11 mouse cellular contexts compared by ENCODE assay signal in the genomic region with DNA sequence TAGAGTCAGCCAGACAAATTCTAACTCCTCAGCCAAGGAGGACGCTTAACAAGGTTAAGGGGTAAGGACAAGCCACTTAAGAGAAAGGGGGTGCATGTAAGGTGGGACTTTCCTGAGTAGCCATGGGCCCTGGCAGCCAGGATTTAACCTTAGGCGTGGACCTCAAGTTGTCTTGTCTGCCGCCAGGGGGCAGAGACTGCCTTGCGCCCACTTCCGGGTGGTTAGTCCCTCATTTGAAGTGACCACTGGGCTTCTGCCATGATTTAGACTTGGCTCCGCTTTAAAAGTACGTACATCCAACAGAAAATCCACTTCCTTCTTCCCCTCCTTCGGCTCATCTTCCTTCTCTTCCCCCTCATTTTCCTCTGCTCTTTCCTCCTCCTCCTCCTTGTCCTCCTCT. TPM values are rescaled to one million over a fixed set of nuclear protein-coding genes. Genes with fewer than 3 reads are reported as not detected.
DNase-seq lines count a peak whose midpoint lies in the region; ATAC-seq and TF ChIP-seq lines count a peak whose summit lies in the region.
"Had no signal": no experiment of that assay in that cellular context is flagged by ENCODE, and none has a peak within 500 bp of the region (broad histone marks: within the 10 kb centered on the region; RNA-seq: fewer than 3 reads in every experiment).

No protein-coding gene starts in this region.

- H3K4me3 ChIP-seq in forebrain, postnatal 0 days (ENCODE audit: low read depth, low read length), result no peak overlapping the region
- H3K4me3 ChIP-seq in forebrain, embryonic 14.5 days (ENCODE audit: low read depth, low read length), result no peak overlapping the region
- H3K4me3 ChIP-seq in liver, postnatal 0 days (ENCODE audit: low read depth, low read length), result no peak overlapping the region
- H3K4me3 ChIP-seq in ES-Bruce4 (ENCODE audit: low read depth, low read length), result no peak overlapping the region
- H3K4me3 ChIP-seq: heart, embryonic 15.5 days; stomach, embryonic 15.5 days had no signal

- H3K4me1 ChIP-seq in forebrain, postnatal 0 days (ENCODE audit: insufficient read depth), result 0 out of 2 replicates have a peak, but pooled peaks cover 3% of the 10 kb centered on the region
- H3K4me1 ChIP-seq in forebrain, embryonic 14.5 days (ENCODE audit: control insufficient read depth, insufficient read depth, low read length), result no peaks in the 10 kb centered on the region
- H3K4me1 ChIP-seq in liver, postnatal 0 days (ENCODE audit: insufficient read depth), result no peaks in the 10 kb centered on the region
- H3K4me1 ChIP-seq in ES-Bruce4 (ENCODE audit: control insufficient read depth, insufficient read depth, low read length), result no peaks in the 10 kb centered on the region
- H3K4me1 ChIP-seq: stomach, embryonic 15.5 days had no signal

- no peak for TF ChIP-seq POLR2A in ES-Bruce4 (IDR thresholded peaks at IDR 0.05; ENCODE audit: insufficient read depth, low read length)

- no peak overlapping the region for H3K27ac ChIP-seq in forebrain, postnatal 0 days (ENCODE audit: low read depth, low read length)
- H3K27ac ChIP-seq in forebrain, embryonic 14.5 days (ENCODE audit: low read depth, low read length), result no peak overlapping the region
- no peak overlapping the region for H3K27ac ChIP-seq in liver, postnatal 0 days (ENCODE audit: low read depth)
- H3K27ac ChIP-seq in ES-Bruce4 (ENCODE audit: insufficient read depth, low read length), result no peak overlapping the region
- H3K27ac ChIP-seq: heart, embryonic 15.5 days; stomach, embryonic 15.5 days had no signal

- no peak for DNase-seq in forebrain, postnatal 0 days
- no peak for DNase-seq in forebrain, embryonic 14.5 days (ENCODE audit: low spot score)
- DNase-seq in liver, postnatal 0 days, result no peak
- DNase-seq in liver, result no peak
- peak; percentile 49 for DNase-seq in lung, postnatal 10 days
- DNase-seq in heart, postnatal 14 days, result no peak
- DNase-seq: layer of hippocampus, postnatal 36 days had no signal

- TF ChIP-seq CTCF in forebrain, postnatal 0 days (IDR thresholded peaks at IDR 0.05; ENCODE audit: low read depth), result peak; percentile 35
- TF ChIP-seq CTCF in liver, postnatal 0 days (IDR thresholded peaks at IDR 0.05; ENCODE audit: low read depth), result peak; percentile 46
- TF ChIP-seq CTCF in ES-Bruce4 (IDR thresholded peaks at IDR 0.05; ENCODE audit: low read depth, low read length), result peak; percentile 36

- H3K27me3 ChIP-seq in forebrain, postnatal 0 days (ENCODE audit: insufficient read depth, low read length), result no peaks in the 10 kb centered on the region
- H3K27me3 ChIP-seq in forebrain, embryonic 14.5 days (replicated peaks; ENCODE audit: control insufficient read depth, insufficient read depth, low read length), result no peaks in the 10 kb centered on the region
- no peaks in the 10 kb centered on the region for H3K27me3 ChIP-seq in liver, postnatal 0 days (ENCODE audit: insufficient read depth, low read length)
- no peaks in the 10 kb centered on the region for H3K27me3 ChIP-seq in ES-Bruce4 (ENCODE audit: control insufficient read depth, insufficient read depth, low read length, poor library complexity, severe bottlenecking)
- H3K27me3 ChIP-seq: heart, embryonic 15.5 days; stomach, embryonic 15.5 days had no signal

- H3K9me3 ChIP-seq in forebrain, postnatal 0 days (ENCODE audit: low read length), result no peaks in the 10 kb centered on the region
- no peaks in the 10 kb centered on the region for H3K9me3 ChIP-seq in forebrain, embryonic 14.5 days (replicated peaks; ENCODE audit: control insufficient read depth, low read length)
- no peaks in the 10 kb centered on the region for H3K9me3 ChIP-seq in liver, postnatal 0 days (ENCODE audit: low read length)
- H3K9me3 ChIP-seq in ES-Bruce4 (replicated peaks; ENCODE audit: control insufficient read depth, insufficient read depth, low read length, poor library complexity, severe bottlenecking), result no peaks in the 10 kb centered on the region
- H3K9me3 ChIP-seq: heart, embryonic 15.5 days; stomach, embryonic 15.5 days had no signal

- no peak overlapping the region for H3K4me2 ChIP-seq in forebrain, postnatal 0 days (ENCODE audit: low read depth)
- no peak overlapping the region for H3K4me2 ChIP-seq in forebrain, embryonic 14.5 days (ENCODE audit: low read length)
- no peak overlapping the region for H3K4me2 ChIP-seq in liver, postnatal 0 days (ENCODE audit: low read depth, low read length)
- H3K4me2 ChIP-seq: heart, embryonic 15.5 days; stomach, embryonic 15.5 days had no signal

- intact Hi-C loops in heart, postnatal 14 days (cut with DNase I), result loop anchor here (5.0 kb wide), 1 partner anchor 172 kb away; no protein-coding TSS in a partner anchor

- H3K36me3 ChIP-seq in forebrain, postnatal 0 days (ENCODE audit: insufficient read depth), result no peaks in the 10 kb centered on the region
- H3K36me3 ChIP-seq in forebrain, embryonic 14.5 days (ENCODE audit: control insufficient read depth, insufficient read depth, low read length), result no peaks in the 10 kb centered on the region
- no peaks in the 10 kb centered on the region for H3K36me3 ChIP-seq in liver, postnatal 0 days (replicated peaks; ENCODE audit: insufficient read depth, low read length)
- H3K36me3 ChIP-seq in ES-Bruce4 (ENCODE audit: control insufficient read depth, insufficient read depth, low read length, poor library complexity, severe bottlenecking), result no peaks in the 10 kb centered on the region
- H3K36me3 ChIP-seq: heart, embryonic 15.5 days; stomach, embryonic 15.5 days had no signal

- WGBS in forebrain, postnatal 0 days, result 75% methylated on average over 8 of the region's 8 CpGs
- WGBS in forebrain, embryonic 14.5 days, result 81% methylated on average over 8 of the region's 8 CpGs
- WGBS in liver, postnatal 0 days (ENCODE audit: insufficient replicate concordance), result 69% methylated on average over 8 of the region's 8 CpGs

- no peak overlapping the region for H3K9ac ChIP-seq in forebrain, postnatal 0 days
- no peak overlapping the region for H3K9ac ChIP-seq in forebrain, embryonic 14.5 days (ENCODE audit: low read length)
- no peak overlapping the region for H3K9ac ChIP-seq in liver, postnatal 0 days (replicated peaks)
- H3K9ac ChIP-seq in ES-Bruce4 (ENCODE audit: low read depth, poor library complexity, severe bottlenecking), result no peak overlapping the region
- H3K9ac ChIP-seq: heart, embryonic 15.5 days; stomach, embryonic 15.5 days had no signal

- ATAC-seq in forebrain, postnatal 0 days, result no peak
- no peak for ATAC-seq in forebrain, embryonic 14.5 days
- ATAC-seq in liver, postnatal 0 days, result no peak
- ATAC-seq in inflammation-experienced regulatory T-cells, adult 6 months, result no peak

- no peak for TF ChIP-seq EP300 in liver, postnatal 0 days (IDR thresholded peaks at IDR 0.05; ENCODE audit: low read depth)
- TF ChIP-seq EP300 in ES-Bruce4 (IDR thresholded peaks at IDR 0.05; ENCODE audit: insufficient read depth, low read depth, low read length), result no peak

RNA-seq across cellular contexts. Expression of gene Arhgdib, which starts 53.8 kb away (rescaled TPM):
- 14.9 and 23.0 TPM in 2 replicates for total RNA-seq in forebrain, postnatal 0 days (2014; rRNA removed)
- polyA plus RNA-seq in forebrain, postnatal 0 days (2015; fragmentation: Nextera tagmentation; extraction: Ambion mirVana), result 29.3 and 37.5 TPM in 2 replicates
- polyA plus RNA-seq in forebrain, embryonic 14.5 days (2014; fragmentation: Nextera tagmentation; extraction: Ambion mirVana), result 17.9 and 18.8 TPM in 2 replicates
- 190 and 192 TPM in 2 replicates for polyA plus RNA-seq in liver, postnatal 0 days (2015; fragmentation: Nextera tagmentation; extraction: Ambion mirVana)
- polyA plus RNA-seq in ES-Bruce4 (2011; ENCODE audit: insufficient read depth, insufficient read length, low read depth, missing spikeins), result 3.0 and 5.1 TPM in 2 replicates
- polyA plus RNA-seq in inflammation-experienced regulatory T-cells, adult 6 months (2017; shearing (Covaris generic)), result 1,000 to 10,000 TPM; 2,255 to 2,929 (median 2,357) TPM
- 10 to 100 TPM; 36.9 to 45.4 TPM for total RNA-seq in heart, postnatal 14 days (2021)

Comparison
In these comparisons a context has a peak if more than half of its experiments do, and no peak if none do; other contexts are left out.
1. RNA of gene Arhgdib, which starts 53.8 kb away (polyA plus RNA-seq): 2,255 to 2,929 TPM in inflammation-experienced regulatory T-cells, adult 6 months; 190 to 192 TPM in liver, postnatal 0 days, 29.3 to 37.5 TPM in forebrain, postnatal 0 days, 17.9 to 18.8 TPM in forebrain, embryonic 14.5 days and 3.0 to 5.1 TPM in ES-Bruce4; every median in the first group is over 10 times any median in the second.
2. Peak in every context shown above with its lines, with median percentiles within 50 percentile points of each other: CTCF ChIP-seq.